Mouse (Mus musculus): ENCODE data around the gene Fads3. TPM values are rescaled to one million over a fixed set of nuclear protein-coding genes. Genes with fewer than 3 reads are reported as not detected.

Gene Fads3
- polyA plus RNA-seq, 1 experiment: 4.6 TPM

DNA sequence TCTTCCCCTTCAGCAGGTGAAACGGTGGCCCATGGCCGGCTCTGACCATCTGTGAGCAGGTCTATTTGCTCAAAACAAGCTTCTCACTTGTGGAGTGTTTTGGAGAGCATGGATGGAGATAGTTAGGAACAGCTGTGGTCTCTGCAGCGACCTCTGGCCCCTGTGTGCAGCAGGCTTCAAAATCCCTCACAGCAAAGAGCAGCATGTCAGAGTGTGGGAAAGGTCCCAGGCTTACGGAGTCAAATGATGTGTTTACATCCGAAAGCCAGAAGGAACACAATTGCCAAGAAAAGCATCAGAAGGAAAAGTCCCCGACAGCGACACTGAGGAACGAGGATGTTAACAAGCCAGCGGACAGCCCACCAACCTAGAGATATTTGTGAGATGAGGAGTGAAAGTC, 44.1 kb downstream of the Fads3 start:
- Histone ChIP-seq H3K4me3 (ENCODE audit: insufficient read depth, low read length) (no peak overlapping the region), H3K4me1 (ENCODE audit: control insufficient read depth, insufficient read depth, low read length) (no peaks in the 10 kb centered on the region), H3K27ac (ENCODE audit: insufficient read depth, low read depth, low read length) (no peak overlapping the region)
- TF ChIP-seq POLR2A (IDR thresholded peaks at IDR 0.05; ENCODE audit: borderline replicate concordance, low read depth, low read length) (no peak), CTCF (IDR thresholded peaks at IDR 0.05; ENCODE audit: low read depth, low read length) (no peak)

DNA sequence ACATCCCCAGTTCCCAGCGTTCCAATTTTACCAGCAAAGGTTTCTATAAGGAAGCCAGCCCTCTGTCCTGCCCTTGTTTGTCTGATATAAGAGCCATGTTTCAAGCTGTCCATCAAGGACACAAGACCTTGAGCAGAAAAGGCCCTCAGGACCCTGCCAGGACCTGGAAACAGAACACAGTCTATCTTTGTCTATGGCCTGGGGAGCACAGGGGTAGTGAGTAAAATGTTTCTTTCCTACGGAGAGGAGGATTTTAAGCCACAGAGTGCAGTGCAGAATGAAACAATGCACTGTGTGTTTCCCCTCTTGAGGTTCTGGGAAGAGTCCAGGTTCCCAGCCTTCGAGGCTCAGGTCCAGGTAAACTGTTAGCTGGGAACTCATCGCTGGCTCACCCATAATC, 45.6 kb downstream of the Fads3 start:
- no peaks in the 10 kb centered on the region for H3K4me1 ChIP-seq (ENCODE audit: control insufficient read depth, insufficient read depth, low read length)
- no peak for TF ChIP-seq CTCF (IDR thresholded peaks at IDR 0.05; ENCODE audit: low read depth, low read length)
- no peak for TF ChIP-seq POLR2A (IDR thresholded peaks at IDR 0.05; ENCODE audit: borderline replicate concordance, low read depth, low read length)
- H3K4me3 ChIP-seq (ENCODE audit: insufficient read depth, low read length): no peak overlapping the region
- H3K27ac ChIP-seq (ENCODE audit: insufficient read depth, low read depth, low read length): no peak overlapping the region

GRCm38 (mm10) chr19:10093829-10094228, 52.5 kb downstream of the Fads3 start:
- H3K4me1 ChIP-seq (ENCODE audit: control insufficient read depth, insufficient read depth, low read length): peaks cover 3% of the 10 kb centered on the region; the same call in 1 of the 2 replicates
- TF ChIP-seq POLR2A (IDR thresholded peaks at IDR 0.05; ENCODE audit: borderline replicate concordance, low read depth, low read length): no peak
- no peak for TF ChIP-seq CTCF (IDR thresholded peaks at IDR 0.05; ENCODE audit: low read depth, low read length)
- no peak overlapping the region for H3K27ac ChIP-seq (ENCODE audit: insufficient read depth, low read depth, low read length)
- no peak overlapping the region for H3K4me3 ChIP-seq (ENCODE audit: insufficient read depth, low read length)

GRCm38 (mm10) chr19:10094695-10095094, 53.3 kb downstream of the Fads3 start:
- peaks cover 7% of the 10 kb centered on the region for H3K4me1 ChIP-seq (ENCODE audit: control insufficient read depth, insufficient read depth, low read length)
- no peak overlapping the region for H3K4me3 ChIP-seq (ENCODE audit: insufficient read depth, low read length)
- TF ChIP-seq CTCF (IDR thresholded peaks at IDR 0.05; ENCODE audit: low read depth, low read length) (no peak), POLR2A (IDR thresholded peaks at IDR 0.05; ENCODE audit: borderline replicate concordance, low read depth, low read length) (no peak)
- H3K27ac ChIP-seq (ENCODE audit: insufficient read depth, low read depth, low read length): no peak overlapping the region

DNA sequence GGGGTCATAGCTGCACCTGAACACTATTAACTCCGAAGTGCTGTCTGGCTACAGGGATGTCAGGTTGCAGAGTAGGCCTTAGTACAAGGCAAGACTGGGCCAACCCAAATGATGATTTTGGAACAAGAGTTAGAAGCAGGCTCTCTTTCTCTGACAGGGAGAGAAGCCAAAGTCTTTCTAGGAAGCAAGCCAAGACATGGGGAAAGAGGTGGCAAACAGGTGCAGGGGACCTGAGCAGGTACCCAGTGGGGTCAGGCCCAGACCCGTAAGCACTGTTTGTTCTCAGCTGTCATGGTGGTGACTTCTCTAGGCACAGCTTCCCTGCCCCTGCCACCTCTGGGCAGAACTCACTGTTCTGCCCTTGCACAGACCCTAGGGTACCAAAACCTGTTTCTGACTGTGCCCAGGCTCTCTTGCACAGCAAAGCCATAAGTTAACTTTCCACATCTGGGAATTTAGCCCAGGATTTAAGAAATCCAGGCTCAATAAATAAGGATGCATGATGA, 55.1 kb downstream of the Fads3 start:
- H3K27ac ChIP-seq (ENCODE audit: insufficient read depth, low read depth, low read length): no peak overlapping the region
- H3K4me3 ChIP-seq (ENCODE audit: insufficient read depth, low read length): no peak overlapping the region
- no peak for TF ChIP-seq POLR2A (IDR thresholded peaks at IDR 0.05; ENCODE audit: borderline replicate concordance, low read depth, low read length)
- TF ChIP-seq CTCF (IDR thresholded peaks at IDR 0.05; ENCODE audit: low read depth, low read length): no peak
- peaks cover 14% of the 10 kb centered on the region for H3K4me1 ChIP-seq (ENCODE audit: control insufficient read depth, insufficient read depth, low read length)

GRCm38 (mm10) chr19:10097826-10098225, 56.5 kb downstream of the Fads3 start:
- Histone ChIP-seq H3K4me3 (ENCODE audit: insufficient read depth, low read length) (no peak overlapping the region), H3K27ac (ENCODE audit: insufficient read depth, low read depth, low read length) (no peak overlapping the region), H3K4me1 (ENCODE audit: control insufficient read depth, insufficient read depth, low read length) (peaks cover 17% of the 10 kb centered on the region)
- TF ChIP-seq POLR2A (IDR thresholded peaks at IDR 0.05; ENCODE audit: borderline replicate concordance, low read depth, low read length) (no peak), CTCF (IDR thresholded peaks at IDR 0.05; ENCODE audit: low read depth, low read length) (no peak)

- Histone ChIP-seq H3K4me3 (ENCODE audit: insufficient read depth, low read length) (peak overlapping the region; percentile 79), H3K27ac (ENCODE audit: insufficient read depth, low read depth, low read length) (peak overlapping the region; percentile 53), H3K4me1 (ENCODE audit: control insufficient read depth, insufficient read depth, low read length) (peaks cover 25% of the 10 kb centered on the region)
- TF ChIP-seq CTCF (IDR thresholded peaks at IDR 0.05; ENCODE audit: low read depth, low read length) (peak; percentile 49), POLR2A (IDR thresholded peaks at IDR 0.05; ENCODE audit: borderline replicate concordance, low read depth, low read length) (no peak)
Observed at GRCm38 (mm10) chr19:10100631-10101071, 59.3 kb downstream of the Fads3 start.

GRCm38 (mm10) chr19:10101341-10102053, 60.1 kb downstream of the Fads3 start, which contains the start of gene Fads2:
Gene Fads2, minus strand, starts transcription at chr19:10101746.
- peaks cover 28% of the 10 kb centered on the region for H3K4me1 ChIP-seq (ENCODE audit: control insufficient read depth, insufficient read depth, low read length)
- peak within 1 kb of the TSS; percentile 62 for H3K27ac ChIP-seq (ENCODE audit: insufficient read depth, low read depth, low read length)
- TF ChIP-seq POLR2A (IDR thresholded peaks at IDR 0.05; ENCODE audit: borderline replicate concordance, low read depth, low read length) (peak; percentile 62; the same call in 1 of the 2 replicates), CTCF (IDR thresholded peaks at IDR 0.05; ENCODE audit: low read depth, low read length) (no peak)
- H3K4me3 ChIP-seq (ENCODE audit: insufficient read depth, low read length): peak within 1 kb of the TSS; percentile 79

- H3K27ac ChIP-seq (ENCODE audit: insufficient read depth, low read depth, low read length): peak overlapping the region; percentile 62
- TF ChIP-seq POLR2A (IDR thresholded peaks at IDR 0.05; ENCODE audit: borderline replicate concordance, low read depth, low read length): no peak
- TF ChIP-seq CTCF (IDR thresholded peaks at IDR 0.05; ENCODE audit: low read depth, low read length): no peak
- H3K4me1 ChIP-seq (ENCODE audit: control insufficient read depth, insufficient read depth, low read length): peaks cover 28% of the 10 kb centered on the region
- H3K4me3 ChIP-seq (ENCODE audit: insufficient read depth, low read length): peak overlapping the region; percentile 79
Observed at GRCm38 (mm10) chr19:10102054-10102700, 60.8 kb downstream of the Fads3 start.

DNA sequence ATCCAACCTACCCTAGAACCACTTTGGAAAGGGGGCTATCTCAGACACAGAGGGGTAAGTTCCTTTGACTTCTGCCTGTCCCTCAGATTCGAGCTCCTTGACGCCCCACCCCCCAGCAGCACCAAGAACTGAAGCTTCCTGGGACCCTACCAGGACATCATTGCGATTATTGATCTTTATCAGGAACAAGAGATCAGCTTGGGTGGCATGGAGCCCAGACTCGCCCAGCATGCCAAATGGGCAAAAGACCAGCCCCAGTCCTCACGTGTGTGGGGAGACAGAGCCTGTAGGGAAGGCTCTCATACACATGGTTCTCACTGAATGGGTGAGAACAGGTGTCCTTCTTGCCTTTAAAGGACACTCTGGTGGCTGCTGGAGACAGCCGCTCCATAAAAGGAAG, 62.9 kb downstream of the Fads3 start:
- Histone ChIP-seq H3K4me3 (ENCODE audit: insufficient read depth, low read length) (no peak overlapping the region), H3K4me1 (ENCODE audit: control insufficient read depth, insufficient read depth, low read length) (peaks cover 28% of the 10 kb centered on the region), H3K27ac (ENCODE audit: insufficient read depth, low read depth, low read length) (no peak overlapping the region)
- TF ChIP-seq POLR2A (IDR thresholded peaks at IDR 0.05; ENCODE audit: borderline replicate concordance, low read depth, low read length) (no peak), CTCF (IDR thresholded peaks at IDR 0.05; ENCODE audit: low read depth, low read length) (no peak)

Data from bone marrow macrophage, adult 2 months (primary cell).